Mouse (Mus musculus): Measurements from ENCODE around the gene Ube2h.

DNA sequence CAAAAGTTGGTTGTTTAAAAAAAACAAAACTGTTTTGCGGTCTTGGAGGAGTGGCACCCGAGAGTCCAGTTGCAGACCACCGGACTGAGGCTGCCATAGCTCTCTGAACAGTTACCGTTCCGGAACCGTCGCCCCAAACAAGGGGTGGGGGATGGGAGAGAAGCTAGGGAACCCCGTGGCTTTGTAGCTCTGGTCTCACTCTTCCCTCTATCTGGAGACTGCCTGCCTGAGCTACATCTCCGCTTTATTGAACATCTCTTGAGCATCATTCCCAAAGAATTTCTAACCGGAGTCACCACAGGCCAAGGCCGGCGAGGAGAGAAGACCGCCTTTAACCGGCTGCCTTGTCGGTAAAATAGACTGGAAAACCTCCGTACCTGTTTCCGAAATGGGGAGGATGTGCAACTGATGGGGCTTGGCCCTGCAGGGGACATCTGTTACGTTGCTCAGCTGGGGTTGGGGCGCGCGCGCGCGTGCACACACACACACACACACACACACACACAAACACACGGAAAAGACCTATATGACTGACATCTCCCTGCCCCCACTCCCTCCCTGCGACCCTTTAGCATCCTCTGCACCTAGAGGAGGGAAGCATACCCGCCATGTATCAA is 126.2 kb downstream of the Ube2h start:
- TF ChIP-seq CTCF (conservative IDR thresholded peaks at IDR 0.05; ENCODE audit: insufficient read depth, insufficient read length, low read depth, low read length) (no peak), POLR2A (IDR thresholded peaks at IDR 0.05; ENCODE audit: low read depth, low read length) (no peak)
